Mouse (Mus musculus) hindbrain, embryonic 13.5 days (tissue): ENCODE results near the gene Prkg1. TPM values are rescaled to one million over a fixed set of nuclear protein-coding genes. Genes with fewer than 3 reads are reported as not detected.
A peak's percentile ranks its signal among the peaks of the same experiment; 100 is the strongest.
"Not testable (repeated sequence)": the region's sequence is repeated elsewhere in the genome, so short reads cannot be mapped to it uniquely, and the experiment has no call there.

Experiments used
- ATAC-seq: fragments of 200-750 bp; cut with Nextera tagmentation; 2 replicates; pipeline ENCODE4 v1.8.0; 2017; ENCODE audit warnings: moderate TSS enrichment; ENCODE audit not compliant: low FRiP score
- H3K27ac ChIP-seq: fragments of 300-500 bp; sonication (generic); 2 replicates; pipeline ENCODE4 v1.5.1; 2015; ENCODE audit warnings: inconsistent platforms, mild to moderate bottlenecking, moderate library complexity
- H3K27me3 ChIP-seq: fragments of 300-500 bp; sonication (generic); 2 replicates; pipeline ENCODE4 v1.6.1; 2015; ENCODE audit warnings: mild to moderate bottlenecking, inconsistent platforms
- H3K36me3 ChIP-seq: fragments of 300-500 bp; sonication (generic); 2 replicates; pipeline ENCODE4 v1.6.1; 2015; ENCODE audit warnings: mild to moderate bottlenecking, inconsistent platforms
- H3K4me1 ChIP-seq: fragments of 300-500 bp; sonication (generic); replicated peaks from 2 replicates; pipeline ENCODE4 v1.6.1; 2015; ENCODE audit warnings: inconsistent platforms
- H3K4me2 ChIP-seq: fragments of 300-500 bp; sonication (generic); 2 replicates; pipeline ENCODE4 v1.6.1; 2015; ENCODE audit warnings: inconsistent platforms, mild to moderate bottlenecking, moderate library complexity
- H3K4me3 ChIP-seq: fragments of 300-500 bp; sonication (generic); 2 replicates; pipeline ENCODE4 v1.5.1; 2015; ENCODE audit warnings: mild to moderate bottlenecking, inconsistent platforms
- H3K9ac ChIP-seq: fragments of 300-500 bp; sonication (generic); 2 replicates; pipeline ENCODE4 v1.6.1; 2015; ENCODE audit warnings: mild to moderate bottlenecking, inconsistent platforms
- H3K9me3 ChIP-seq: fragments of 300-500 bp; sonication (generic); 2 replicates; pipeline ENCODE4 v1.6.1; 2016; ENCODE audit warnings: inconsistent platforms
- WGBS: fragments of 180-500 bp; shearing (Covaris S2); methylation state at CpG from one replicate; pipeline ENCODE4 v1.1.7; 2015; 5-methylcytosine and 5-hydroxymethylcytosine counted together
- polyA plus RNA-seq: library from polyadenylated mRNA; unstranded; fragments of >200 nt; fragmentation: Nextera tagmentation; extraction: Ambion mirVana; gene quantifications from 2 replicates; pipeline ENCODE4 v1.2.1, GENCODE M21; 2015

The Prkg1 gene
- polyA plus RNA-seq, 1 experiment from 2014 or later, result 4.2 TPM

GRCm38 (mm10) chr19:31383881-31384280, 381.0 kb downstream of the Prkg1 start:
- no peak overlapping the region for H3K27ac ChIP-seq
- H3K9ac ChIP-seq, result no peak overlapping the region
- H3K9me3 ChIP-seq, result no peaks in the 10 kb centered on the region
- peak; percentile 72; the same call in 1 of the 2 replicates for ATAC-seq
- H3K4me1 ChIP-seq, result peaks cover 5% of the 10 kb centered on the region; the same call in 1 of the 2 replicates
- no peaks in the 10 kb centered on the region for H3K36me3 ChIP-seq
- no peak overlapping the region for H3K4me3 ChIP-seq
- H3K27me3 ChIP-seq, result no peaks in the 10 kb centered on the region
- no peak overlapping the region for H3K4me2 ChIP-seq
- 46% methylated on average over 5 of the region's 5 CpGs for WGBS

GRCm38 (mm10) chr19:31370106-31370505, 394.7 kb downstream of the Prkg1 start:
- 79% methylated on average over 1 of the region's 1 CpGs for WGBS
- Histone ChIP-seq H3K9ac (no peak overlapping the region), H3K4me2 (no peak overlapping the region), H3K4me1 (no peaks in the 10 kb centered on the region), H3K36me3 (no peaks in the 10 kb centered on the region), H3K27ac (no peak overlapping the region), H3K9me3 (no peaks in the 10 kb centered on the region), H3K27me3 (no peaks in the 10 kb centered on the region), H3K4me3 (no peak overlapping the region)
- no peak for ATAC-seq

DNA sequence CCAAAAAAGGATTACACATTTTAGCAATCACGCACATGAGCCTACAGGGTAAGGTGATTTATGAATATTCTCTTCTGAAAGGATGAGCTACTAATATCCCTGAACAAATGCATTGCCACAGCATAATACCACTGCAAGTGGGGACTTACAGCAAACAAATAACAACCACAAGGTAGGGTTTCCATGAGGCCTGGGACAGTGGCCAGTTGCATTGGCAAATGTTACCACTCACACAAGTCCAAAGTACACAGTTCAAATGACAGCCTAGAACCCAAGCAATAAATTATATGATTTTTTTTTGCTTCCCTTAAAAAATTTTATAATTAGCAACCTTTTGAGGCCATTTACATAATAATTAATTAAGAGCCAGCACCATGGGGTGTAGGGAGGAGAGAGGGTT, 395.7 kb downstream of the Prkg1 start:
- Histone ChIP-seq H3K4me1 (no peaks in the 10 kb centered on the region), H3K27ac (no peak overlapping the region), H3K4me2 (no peak overlapping the region), H3K36me3 (no peaks in the 10 kb centered on the region), H3K4me3 (no peak overlapping the region), H3K9me3 (no peaks in the 10 kb centered on the region), H3K9ac (no peak overlapping the region), H3K27me3 (no peaks in the 10 kb centered on the region)
- no peak for ATAC-seq
- 90% methylated on average over 1 of the region's 1 CpGs for WGBS

GRCm38 (mm10) chr19:31362051-31362450, 402.8 kb downstream of the Prkg1 start:
- H3K36me3 ChIP-seq, result no peaks in the 10 kb centered on the region
- H3K27me3 ChIP-seq, result no peaks in the 10 kb centered on the region
- ATAC-seq, result no peak
- no peaks in the 10 kb centered on the region for H3K4me1 ChIP-seq
- no peak overlapping the region for H3K4me2 ChIP-seq
- no peaks in the 10 kb centered on the region for H3K9me3 ChIP-seq
- no peak overlapping the region for H3K27ac ChIP-seq
- H3K4me3 ChIP-seq, result no peak overlapping the region
- WGBS, result 83% methylated on average over 4 of the region's 4 CpGs
- no peak overlapping the region for H3K9ac ChIP-seq

GRCm38 (mm10) chr19:31361575-31361974, 403.3 kb downstream of the Prkg1 start:
- H3K9me3 ChIP-seq, result no peaks in the 10 kb centered on the region
- H3K4me1 ChIP-seq, result no peaks in the 10 kb centered on the region
- no peaks in the 10 kb centered on the region for H3K36me3 ChIP-seq
- no peaks in the 10 kb centered on the region for H3K27me3 ChIP-seq
- no peak for ATAC-seq
- H3K9ac ChIP-seq, result no peak overlapping the region
- no peak overlapping the region for H3K4me3 ChIP-seq
- H3K4me2 ChIP-seq, result no peak overlapping the region
- H3K27ac ChIP-seq, result no peak overlapping the region
- WGBS, result 75% methylated on average over 5 of the region's 5 CpGs

DNA sequence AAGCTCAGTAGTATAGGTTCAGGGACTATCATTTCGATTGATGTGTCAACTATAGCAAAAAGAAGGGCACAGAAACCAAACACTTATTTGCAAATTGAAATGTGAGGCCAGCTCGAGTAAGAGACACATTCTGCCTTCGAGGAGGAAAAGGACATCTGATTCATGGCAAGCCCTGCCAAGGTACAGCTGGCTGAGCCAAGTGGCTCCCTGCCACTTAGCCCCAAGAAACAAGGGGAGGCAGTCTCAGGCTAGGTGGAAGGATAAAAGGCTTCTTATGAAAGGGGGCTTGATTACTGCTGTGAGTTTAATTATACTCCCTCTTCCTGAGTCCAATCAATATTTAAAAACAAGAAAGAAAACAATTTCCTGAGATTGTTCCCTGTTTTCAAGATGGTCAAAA, 403.7 kb downstream of the Prkg1 start:
- Histone ChIP-seq H3K36me3 (no peaks in the 10 kb centered on the region), H3K4me2 (no peak overlapping the region), H3K4me3 (no peak overlapping the region), H3K4me1 (no peaks in the 10 kb centered on the region), H3K9ac (no peak overlapping the region), H3K9me3 (no peaks in the 10 kb centered on the region), H3K27me3 (no peaks in the 10 kb centered on the region), H3K27ac (no peak overlapping the region)
- ATAC-seq, result no peak
- whole genome bisulfite sequencing, result 61% methylated on average over 3 of the region's 3 CpGs

- Histone ChIP-seq H3K27me3 (no peaks in the 10 kb centered on the region), H3K9ac (no peak overlapping the region), H3K36me3 (no peaks in the 10 kb centered on the region), H3K4me3 (no peak overlapping the region), H3K4me2 (no peak overlapping the region), H3K9me3 (no peaks in the 10 kb centered on the region), H3K27ac (no peak overlapping the region), H3K4me1 (peaks cover 3% of the 10 kb centered on the region; the same call in 1 of the 2 replicates)
- ATAC-seq, result no peak
- 76% methylated on average over 1 of the region's 1 CpGs for WGBS
These were observed 409.9 kb downstream of the Prkg1 start for GRCm38 (mm10) chr19:31354959-31355358.

- not testable (repeated sequence) for H3K9ac ChIP-seq, H3K27ac ChIP-seq, H3K9me3 ChIP-seq, H3K36me3 ChIP-seq, H3K4me2 ChIP-seq, H3K4me1 ChIP-seq, H3K4me3 ChIP-seq, ATAC-seq, H3K27me3 ChIP-seq
These were observed 412.0 kb downstream of the Prkg1 start for GRCm38 (mm10) chr19:31352784-31353183.

- H3K9ac ChIP-seq, result no peak overlapping the region
- no peaks in the 10 kb centered on the region for H3K27me3 ChIP-seq
- H3K9me3 ChIP-seq, result no peaks in the 10 kb centered on the region
- no peak overlapping the region for H3K27ac ChIP-seq
- H3K36me3 ChIP-seq, result no peaks in the 10 kb centered on the region
- H3K4me2 ChIP-seq, result no peak overlapping the region
- no peak for ATAC-seq
- WGBS, result 19% methylated on average over 3 of the region's 3 CpGs
- no peak overlapping the region for H3K4me3 ChIP-seq
- H3K4me1 ChIP-seq, result peaks cover 3% of the 10 kb centered on the region; the same call in 1 of the 2 replicates
These were observed 413.0 kb downstream of the Prkg1 start for GRCm38 (mm10) chr19:31351796-31352195.

GRCm38 (mm10) chr19:31342150-31342549, 422.7 kb downstream of the Prkg1 start:
- no peaks in the 10 kb centered on the region for H3K9me3 ChIP-seq
- no peak overlapping the region for H3K4me2 ChIP-seq
- H3K9ac ChIP-seq, result no peak overlapping the region
- H3K27me3 ChIP-seq, result no peaks in the 10 kb centered on the region
- no peak overlapping the region for H3K4me3 ChIP-seq
- H3K4me1 ChIP-seq, result no peaks in the 10 kb centered on the region; the same call in 1 of the 2 replicates
- H3K27ac ChIP-seq, result no peak overlapping the region
- peak; percentile 76; the same call in 1 of the 2 replicates for ATAC-seq
- WGBS, result 35% methylated on average over 4 of the region's 4 CpGs
- H3K36me3 ChIP-seq, result no peaks in the 10 kb centered on the region

GRCm38 (mm10) chr19:31340898-31341297, 423.9 kb downstream of the Prkg1 start:
- no peaks in the 10 kb centered on the region; the same call in 1 of the 2 replicates for H3K4me1 ChIP-seq
- WGBS, result 58% methylated on average over 1 of the region's 1 CpGs
- H3K36me3 ChIP-seq, result no peaks in the 10 kb centered on the region
- no peak overlapping the region for H3K4me3 ChIP-seq
- H3K4me2 ChIP-seq, result no peak overlapping the region
- no peaks in the 10 kb centered on the region for H3K27me3 ChIP-seq
- no peaks in the 10 kb centered on the region for H3K9me3 ChIP-seq
- H3K27ac ChIP-seq, result no peak overlapping the region
- no peak for ATAC-seq
- no peak overlapping the region for H3K9ac ChIP-seq

- WGBS, result 55% methylated on average over 5 of the region's 5 CpGs
These were observed 426.3 kb downstream of the Prkg1 start for GRCm38 (mm10) chr19:31338355-31339101.

DNA sequence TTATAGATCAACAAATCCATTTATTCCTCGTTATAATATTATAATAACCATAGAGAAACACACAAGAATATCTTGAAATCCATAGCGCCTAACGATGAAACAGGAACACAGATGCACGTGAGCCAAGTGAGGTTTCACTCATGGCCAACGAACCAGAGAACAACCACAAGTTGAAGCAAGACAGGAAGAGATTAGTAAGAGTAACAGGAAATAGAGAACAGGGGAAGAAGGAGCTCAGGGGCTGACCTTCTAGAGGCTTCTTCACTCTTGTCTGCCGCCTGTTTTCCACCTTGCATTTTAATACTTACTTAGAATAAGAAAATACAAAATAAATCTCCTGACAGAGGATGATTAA, 427.0 kb downstream of the Prkg1 start:
- Histone ChIP-seq H3K9me3 (no peaks in the 10 kb centered on the region), H3K27me3 (no peaks in the 10 kb centered on the region)
- WGBS, result 84% methylated on average over 6 of the region's 6 CpGs

More at GRCm38 (mm10) chr19:31338355-31339101, 426.3 kb downstream of the Prkg1 start:
- Histone ChIP-seq H3K27me3 (no peaks in the 10 kb centered on the region), H3K36me3 (no peaks in the 10 kb centered on the region), H3K9ac (no peak overlapping the region), H3K9me3 (no peaks in the 10 kb centered on the region), H3K27ac (no peak overlapping the region), H3K4me3 (no peak overlapping the region), H3K4me2 (no peak overlapping the region), H3K4me1 (no peaks in the 10 kb centered on the region; the same call in 1 of the 2 replicates)
- no peak for ATAC-seq

More for the DNA sequence above, 427.0 kb downstream of the Prkg1 start:
- Histone ChIP-seq H3K36me3 (no peaks in the 10 kb centered on the region), H3K4me3 (no peak overlapping the region), H3K4me1 (no peaks in the 10 kb centered on the region; the same call in 1 of the 2 replicates), H3K9ac (no peak overlapping the region), H3K27ac (no peak overlapping the region), H3K4me2 (no peak overlapping the region)
- ATAC-seq, result no peak
